Mouse (Mus musculus) testis, postnatal 10 days (tissue): ENCODE measurements around the gene Nrd1.

Source experiments
- DNase-seq: peaks from one replicate; pipeline ENCODE4 v3.0.0; 2021; ENCODE audit warnings: low spot score

Gene Nrd1

DNA sequence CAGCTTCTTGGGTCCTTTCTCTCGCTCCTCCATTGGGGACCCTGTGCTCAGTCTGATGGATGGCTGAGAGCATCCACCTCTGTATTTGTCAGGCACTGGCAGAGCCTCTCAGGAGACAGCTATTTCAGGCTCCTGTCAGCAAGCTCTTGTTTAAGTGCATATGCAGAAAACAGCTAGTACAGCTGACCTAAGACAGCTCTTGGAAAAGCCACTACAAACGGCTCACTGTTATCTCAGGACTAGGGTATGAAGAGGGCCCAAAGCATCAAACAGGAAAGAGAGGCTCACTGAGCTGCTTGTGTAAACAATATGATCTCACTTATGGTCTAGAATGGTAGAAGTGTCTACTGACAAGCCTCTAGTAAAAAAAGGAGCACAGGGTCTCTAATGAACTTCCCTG, 93.8 kb downstream of the Nrd1 start:
- DNase-seq: no peak

DNA sequence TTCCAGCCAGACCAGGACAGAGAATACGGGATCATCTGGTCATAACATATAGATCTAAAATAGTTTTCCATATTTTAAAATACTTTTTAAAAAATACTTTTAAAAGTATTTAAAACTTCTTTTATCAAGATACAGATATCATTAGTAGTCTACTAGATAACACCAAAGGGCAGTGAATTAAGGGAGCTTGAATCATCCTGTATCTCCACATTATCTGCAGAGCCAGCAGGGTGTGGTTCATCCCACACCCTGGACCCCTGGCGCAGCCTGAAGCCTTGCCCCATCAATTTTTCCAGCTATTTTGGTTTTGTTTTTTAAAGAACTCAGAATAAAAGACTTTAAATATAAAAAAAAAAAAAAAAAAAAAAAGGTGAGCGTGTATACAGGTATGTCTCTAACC, 98.4 kb downstream of the Nrd1 start:
- no peak for DNase-seq

GRCm38 (mm10) chr4:109102574-109102973, 102.1 kb downstream of the Nrd1 start:
- DNase-seq: no peak

- no peak for DNase-seq
These were observed 102.9 kb downstream of the Nrd1 start for GRCm38 (mm10) chr4:109103145-109103883.

DNA sequence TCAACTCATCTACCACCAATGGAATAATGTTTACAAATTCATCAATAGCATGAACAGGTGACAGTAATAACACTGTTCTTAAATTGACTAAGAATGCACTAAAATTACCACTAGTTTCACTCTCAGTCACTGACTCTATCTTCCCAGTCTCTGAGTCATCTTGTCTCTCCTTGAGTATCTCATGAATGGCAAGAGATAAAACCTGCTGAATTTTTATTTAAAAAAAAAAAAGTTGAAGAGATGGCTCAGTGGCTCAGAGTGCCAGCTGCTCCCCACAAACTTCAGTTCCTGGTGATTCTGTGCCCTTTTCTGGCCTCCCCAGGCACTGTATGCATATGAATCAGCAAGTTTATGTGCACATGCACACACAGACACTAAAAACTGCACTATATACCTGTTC, 104.8 kb downstream of the Nrd1 start:
- DNase-seq: no peak

GRCm38 (mm10) chr4:109106034-109106433, 105.6 kb downstream of the Nrd1 start:
- no peak for DNase-seq

DNA sequence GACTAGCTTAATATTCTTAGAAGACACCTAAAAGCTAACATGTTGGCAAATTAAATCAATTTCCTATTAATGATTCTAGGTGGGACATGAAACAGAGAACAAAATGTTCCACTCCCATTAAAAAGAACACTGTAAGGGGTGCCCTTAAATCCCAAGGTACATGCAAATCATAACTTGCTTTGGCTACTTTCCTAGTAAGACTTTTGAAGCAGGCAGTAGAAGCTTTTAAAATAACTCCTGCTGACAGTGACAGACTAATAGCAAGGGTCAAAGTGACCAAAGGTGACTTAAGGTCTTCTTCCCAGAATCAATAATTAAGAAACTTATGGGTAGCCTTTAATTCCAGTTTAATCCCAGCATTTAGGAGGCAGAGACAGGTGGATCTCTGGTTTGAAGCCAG, 106.1 kb downstream of the Nrd1 start:
- DNase-seq: no peak

GRCm38 (mm10) chr4:109109012-109109411, 108.6 kb downstream of the Nrd1 start:
- no peak for DNase-seq

DNA sequence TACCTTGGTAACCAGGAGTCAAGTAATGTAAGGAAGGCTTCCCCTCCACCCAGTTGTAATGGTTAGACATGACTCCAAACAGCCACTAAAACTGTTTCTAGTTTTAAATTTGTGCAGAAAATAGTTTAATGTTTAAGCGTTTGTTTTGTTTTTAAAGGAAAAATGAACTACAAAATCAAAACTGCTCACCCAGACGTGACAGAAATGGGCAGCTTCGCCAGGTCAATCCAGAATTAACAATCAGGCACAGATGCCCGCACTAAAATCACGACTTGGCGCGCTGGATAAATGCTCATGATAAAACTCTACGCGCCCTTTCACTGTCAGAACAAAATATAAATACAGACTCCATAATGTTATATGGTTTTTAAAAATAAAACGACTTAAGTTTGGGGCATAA, 109.2 kb downstream of the Nrd1 start:
- DNase-seq: no peak

- DNase-seq: no peak
These were observed 110.5 kb downstream of the Nrd1 start for GRCm38 (mm10) chr4:109110978-109111377.
